Mouse (Mus musculus): ENCODE measurements around the gene Plscr5. TPM values are rescaled to one million over a fixed set of nuclear protein-coding genes. Genes with fewer than 3 reads are reported as not detected.
"Not testable (repeated sequence)": the region's sequence is repeated elsewhere in the genome, so short reads cannot be mapped to it uniquely, and the experiment has no call there.

The Plscr5 gene
- total RNA-seq (2021): not detected
- long read RNA-seq, experiment 1: 0 reads
- long read RNA-seq, experiment 2: 0 reads

DNA sequence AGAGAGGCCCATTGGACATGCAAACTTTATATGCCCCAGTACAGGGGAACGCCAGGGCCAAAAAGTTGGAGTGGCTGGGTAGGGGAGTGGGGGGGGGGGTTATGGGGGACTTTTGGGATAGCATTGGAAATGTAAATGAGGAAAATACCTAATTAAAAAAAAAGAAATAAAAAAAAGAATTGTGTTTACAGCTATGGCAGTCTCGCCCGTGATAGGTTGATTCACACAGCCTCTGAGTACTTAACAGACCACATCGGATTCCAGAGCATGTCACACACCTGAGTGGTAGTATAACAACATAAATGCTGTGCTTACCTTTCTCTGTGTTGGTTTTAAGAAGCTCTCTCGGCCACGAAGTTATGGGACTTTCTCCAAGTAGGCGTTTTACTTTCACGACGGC is at the start of gene Plscr5:
Gene Plscr5, plus strand, starts transcription at position 301 of the 400 bp plus-strand sequence.
- DNase-seq: not testable (repeated sequence)

DNA sequence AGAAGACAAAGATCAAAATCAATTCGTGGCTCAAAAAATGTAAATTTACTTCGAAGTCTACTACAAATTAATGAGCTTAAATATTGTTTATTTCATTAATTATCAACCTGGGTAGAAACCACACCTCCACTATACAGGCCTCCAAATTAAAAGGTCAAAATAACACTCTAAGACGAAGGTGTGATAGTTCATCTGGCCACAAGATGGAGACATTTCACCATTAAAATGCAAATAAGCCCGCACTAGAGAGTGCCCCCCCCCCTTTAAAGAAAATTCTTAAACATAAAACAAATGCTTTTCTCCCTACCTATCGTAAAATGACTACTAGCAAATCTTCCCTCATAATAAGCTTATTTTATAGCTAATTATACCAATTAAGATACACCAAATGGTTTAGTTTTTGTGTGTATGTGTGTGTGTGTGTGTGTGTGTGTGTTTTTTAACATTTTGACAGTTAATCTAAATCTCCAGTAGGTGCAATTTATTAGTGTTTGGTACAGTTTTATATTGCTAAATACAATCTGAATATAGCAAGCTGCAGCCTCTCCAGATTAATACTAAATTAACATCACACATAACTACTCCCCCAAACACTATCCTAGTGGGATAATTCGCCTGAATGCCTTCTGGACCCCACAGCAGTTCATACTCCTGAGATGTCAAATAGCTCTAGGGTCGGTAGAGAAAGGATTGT is 45.0 kb upstream of the Plscr5 start:
- intact Hi-C loops (cut with DNase I; ENCODE audit: low total_unique reads): loop anchor here (10.0 kb wide), 1 partner anchor 57 kb away; no protein-coding TSS in a partner anchor
- no peak for DNase-seq

More for the DNA sequence above, at the start of gene Plscr5:
- intact Hi-C loops (cut with DNase I; ENCODE audit: low total_unique reads): not testable (repeated sequence)

DNA sequence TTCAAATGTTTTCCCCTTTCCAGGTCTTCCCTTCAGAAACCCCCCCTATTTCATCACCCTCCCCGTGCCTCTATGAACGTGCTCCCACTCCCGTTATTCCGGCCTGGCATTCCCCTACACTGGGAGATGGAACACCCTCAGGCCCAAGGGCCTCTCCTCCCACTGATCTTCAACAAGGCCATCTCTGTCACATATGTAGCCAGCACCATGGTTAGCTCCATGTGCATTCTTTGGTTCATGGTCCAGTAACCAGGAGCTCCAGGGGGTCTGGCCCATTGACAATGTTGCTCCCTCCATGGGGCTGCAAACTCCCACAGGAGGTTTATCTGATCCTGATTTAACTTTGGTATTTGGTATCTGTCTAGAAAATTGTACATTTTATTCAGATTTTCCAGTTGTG is 30.5 kb upstream of the Plscr5 start:
- intact Hi-C loops (cut with DNase I; ENCODE audit: low total_unique reads): no loop called here
- DNase-seq: no peak

DNA sequence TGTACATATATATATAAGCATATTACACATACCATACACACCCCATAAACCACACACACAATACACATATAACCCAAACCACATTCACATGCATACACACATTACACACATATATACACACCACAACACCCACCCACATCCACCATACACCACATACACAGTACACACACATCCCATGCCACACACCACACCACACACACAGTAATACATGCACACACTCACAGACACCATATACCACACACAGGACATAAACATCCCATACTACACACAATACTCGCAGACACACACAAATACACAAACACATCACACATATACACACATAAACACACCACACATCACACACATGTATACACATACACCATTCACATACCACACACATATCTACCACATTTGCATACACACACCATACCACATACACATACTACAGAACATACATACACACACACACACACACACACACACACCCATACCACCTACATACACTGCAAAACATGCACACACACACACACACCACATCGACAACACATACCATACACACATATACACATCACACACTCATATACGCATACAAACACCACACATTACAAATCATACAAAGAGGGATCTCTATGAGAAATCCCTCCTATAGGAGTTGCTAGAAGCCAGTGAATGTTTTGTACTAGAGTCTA is 19.3 kb upstream of the Plscr5 start:
- intact Hi-C loops (cut with DNase I; ENCODE audit: low total_unique reads): no loop called here
- DNase-seq: no peak

DNA sequence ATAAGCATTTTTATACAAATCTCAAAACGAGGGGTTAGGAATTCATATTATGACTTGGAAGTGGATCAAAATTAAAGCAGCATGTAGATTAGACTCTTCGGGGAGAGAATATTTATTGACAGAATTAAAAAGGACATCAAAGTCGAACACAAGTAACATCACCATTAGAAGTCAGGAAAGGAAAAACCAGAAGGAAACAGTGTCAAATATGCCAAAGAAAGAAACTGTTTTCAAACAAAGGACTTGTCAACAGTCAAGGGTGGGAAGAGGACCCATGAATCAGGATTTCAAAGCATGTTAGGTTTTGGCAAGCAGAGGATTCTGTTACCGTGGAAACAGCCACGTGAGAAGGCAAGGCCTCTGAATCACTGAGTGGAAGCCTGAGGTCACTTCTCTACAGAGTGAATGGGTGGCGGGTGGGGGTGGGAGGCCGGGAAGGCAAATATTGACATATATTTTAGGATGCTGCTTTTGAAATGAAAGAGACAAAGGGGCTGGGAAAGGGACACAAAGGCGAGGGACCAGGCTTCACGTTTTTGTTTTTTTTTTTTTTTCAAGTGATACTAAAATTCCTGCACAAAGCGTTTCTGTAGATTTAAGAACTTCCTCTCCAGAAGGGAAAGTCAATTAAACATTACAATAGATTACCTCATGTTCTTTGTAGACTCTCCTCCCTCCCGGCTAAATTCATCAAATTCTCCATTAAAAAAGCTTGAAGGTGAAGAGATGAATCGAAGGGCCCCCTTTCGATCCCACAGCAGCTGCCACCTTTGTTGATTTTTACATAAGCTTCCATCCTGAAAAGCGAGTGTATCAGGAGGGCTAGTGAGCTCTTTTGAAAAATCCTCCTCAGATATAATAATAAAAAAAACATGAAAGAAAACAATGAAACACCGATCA is 18.3 kb upstream of the Plscr5 start:
- intact Hi-C loops (cut with DNase I; ENCODE audit: low total_unique reads): no loop called here
- no peak for DNase-seq

DNA sequence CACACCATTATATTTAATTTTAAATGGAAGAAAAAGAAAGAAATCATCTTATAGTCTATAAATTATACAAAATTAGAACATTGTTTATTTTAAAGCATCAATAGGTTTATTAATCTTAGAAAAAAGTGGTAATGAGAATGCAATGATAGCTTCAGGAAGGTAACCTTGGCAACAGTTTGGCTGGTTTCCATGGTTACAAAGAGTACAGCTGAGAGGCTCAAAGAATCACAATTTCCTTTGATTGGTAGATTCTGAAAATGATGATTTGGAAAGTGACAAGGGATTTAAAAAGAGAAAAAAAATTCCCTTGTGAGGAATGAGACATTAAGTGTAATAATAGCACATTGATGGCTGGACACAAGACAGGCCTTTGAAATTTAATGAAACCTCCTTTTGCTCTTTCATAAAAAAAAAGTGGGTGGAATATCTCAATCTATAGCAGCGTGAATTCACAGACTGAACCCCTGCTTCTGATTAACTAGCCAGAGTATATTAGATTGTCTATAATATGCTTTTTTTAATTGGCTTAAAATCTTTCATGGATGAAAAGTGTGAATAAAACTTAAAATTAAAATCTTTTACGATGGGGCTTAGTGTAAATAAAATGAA is 13.8 kb upstream of the Plscr5 start:
- intact Hi-C loops (cut with DNase I; ENCODE audit: low total_unique reads): no loop called here
- DNase-seq: no peak

DNA sequence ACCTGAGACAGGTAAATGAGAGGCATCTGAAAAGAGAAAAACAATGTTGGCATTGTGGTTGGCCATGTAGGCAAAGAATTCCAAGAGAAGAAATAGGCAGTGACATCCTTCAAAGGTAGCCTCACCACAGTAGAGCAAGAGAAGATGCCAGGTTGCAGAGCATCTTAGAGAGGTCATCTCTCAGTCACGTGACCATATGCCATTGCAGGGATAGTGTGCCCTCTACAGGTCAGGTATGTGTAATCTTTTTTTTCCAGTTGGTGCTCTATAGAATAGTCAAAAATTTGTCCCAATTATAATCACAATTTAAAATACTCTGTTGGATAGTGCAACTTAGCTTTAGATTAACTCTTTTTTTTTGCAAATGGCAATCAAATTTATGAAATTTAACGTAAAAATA is 1.4 kb upstream of the Plscr5 start:
- no peak for DNase-seq
- intact Hi-C loops (cut with DNase I; ENCODE audit: low total_unique reads): no loop called here

DNA sequence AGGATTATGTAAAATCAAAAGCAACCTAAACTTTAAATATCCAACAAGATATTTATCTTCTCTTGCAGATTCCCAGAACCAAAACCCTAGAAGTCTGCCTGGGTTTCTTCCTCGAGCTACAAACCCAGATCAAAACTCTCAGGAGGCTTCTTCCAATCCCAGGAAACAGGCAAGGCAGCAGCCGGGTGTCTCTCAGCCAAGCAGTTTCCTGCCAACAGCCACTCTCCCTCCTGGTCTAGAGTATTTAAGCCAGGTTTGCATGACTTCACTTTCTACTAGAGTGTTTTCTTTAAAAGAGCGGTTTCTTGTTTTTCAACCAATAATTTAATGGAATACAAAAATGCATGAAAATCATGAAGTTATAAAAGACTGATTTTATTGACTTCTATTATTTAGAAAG is 5.7 kb downstream of the Plscr5 start:
- intact Hi-C loops (cut with DNase I; ENCODE audit: low total_unique reads): no loop called here
- no peak for DNase-seq

DNA sequence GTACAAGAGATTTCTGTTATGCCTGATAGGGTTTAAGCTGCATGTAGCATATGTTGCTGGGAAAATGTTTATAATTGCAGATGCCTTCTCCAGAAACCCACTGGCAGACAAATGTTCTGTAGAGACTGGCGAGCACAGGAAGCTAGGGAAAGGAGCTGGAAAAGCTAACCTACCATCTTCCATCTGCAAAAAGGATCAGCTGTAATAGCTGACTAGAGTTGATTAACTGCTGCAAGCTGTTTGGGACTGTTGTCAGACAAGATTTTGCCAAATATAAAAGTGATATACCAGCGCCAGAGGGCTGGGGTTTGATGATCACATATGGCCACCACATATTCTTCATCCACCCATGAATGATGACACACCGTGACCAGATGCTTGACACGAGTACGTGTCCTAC is 6.8 kb downstream of the Plscr5 start:
- intact Hi-C loops (cut with DNase I; ENCODE audit: low total_unique reads): no loop called here

DNA sequence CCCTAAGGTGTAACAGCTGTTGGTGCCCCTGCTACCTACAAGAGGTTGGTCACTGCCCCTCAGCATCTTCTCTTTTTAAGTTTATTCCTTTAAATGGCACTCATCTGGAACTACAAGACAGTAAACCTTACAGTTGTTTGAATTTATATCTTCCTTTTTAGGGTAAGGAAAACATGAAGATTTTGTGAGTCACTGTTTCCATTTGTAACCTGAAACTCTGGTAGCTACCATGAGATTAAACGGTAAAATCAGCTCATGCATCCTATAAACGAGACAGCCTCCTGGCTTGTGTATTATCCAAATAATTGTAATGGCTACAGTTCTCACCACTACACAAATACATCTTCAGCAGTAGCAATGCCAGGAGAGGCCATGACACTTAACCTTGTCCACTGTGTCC is 11.7 kb downstream of the Plscr5 start:
- intact Hi-C loops (cut with DNase I; ENCODE audit: low total_unique reads): loop anchor here (10.0 kb wide), 1 partner anchor 60 kb away; no protein-coding TSS in a partner anchor

More for the DNA sequence above, 6.8 kb downstream of the Plscr5 start:
- no peak for DNase-seq

DNA sequence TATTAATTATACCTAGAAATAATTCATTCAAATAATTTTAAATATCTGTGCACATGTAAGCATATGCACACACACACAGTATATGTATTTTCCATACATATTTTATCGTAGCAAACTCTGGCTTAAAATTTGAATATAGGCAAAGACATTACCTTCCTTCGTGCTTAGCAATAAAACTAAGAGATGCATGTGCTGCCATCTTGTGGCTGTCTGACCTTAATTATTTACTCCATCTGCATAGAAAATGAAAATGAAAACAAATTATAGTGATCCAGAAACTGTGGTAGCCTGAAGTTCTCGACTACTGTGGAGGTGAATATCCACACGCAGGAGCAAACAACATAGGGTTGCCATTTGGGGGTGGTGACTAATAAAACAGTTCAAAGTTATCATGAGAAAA is 14.6 kb downstream of the Plscr5 start:
- intact Hi-C loops (cut with DNase I; ENCODE audit: low total_unique reads): loop anchor here (10.0 kb wide), 1 partner anchor 63 kb away; no protein-coding TSS in a partner anchor

More for the DNA sequence above, 11.7 kb downstream of the Plscr5 start:
- no peak for DNase-seq

DNA sequence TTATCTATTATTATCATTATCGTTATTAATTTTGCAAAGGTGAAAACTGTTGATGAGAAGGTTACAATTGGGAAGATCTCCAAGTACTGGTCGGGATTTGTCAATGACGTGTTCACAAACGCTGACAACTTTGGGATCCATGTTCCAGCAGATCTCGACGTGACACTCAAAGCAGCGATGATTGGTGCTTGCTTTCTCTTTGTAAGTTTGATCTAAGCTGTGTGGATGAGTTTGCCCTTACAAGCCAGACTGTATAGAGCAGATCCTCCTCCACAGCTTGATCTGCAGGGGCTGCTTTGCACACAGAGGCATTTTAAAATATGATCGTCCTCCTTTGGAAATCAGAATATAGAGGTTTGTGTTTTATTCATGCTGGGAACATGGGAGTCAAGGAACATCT is 15.0 kb downstream of the Plscr5 start:
- intact Hi-C loops (cut with DNase I; ENCODE audit: low total_unique reads): loop anchor here (10.0 kb wide), 1 partner anchor 63 kb away; no protein-coding TSS in a partner anchor
- no peak for DNase-seq

More for the DNA sequence above, 14.6 kb downstream of the Plscr5 start:
- peak; percentile 24 for DNase-seq

DNA sequence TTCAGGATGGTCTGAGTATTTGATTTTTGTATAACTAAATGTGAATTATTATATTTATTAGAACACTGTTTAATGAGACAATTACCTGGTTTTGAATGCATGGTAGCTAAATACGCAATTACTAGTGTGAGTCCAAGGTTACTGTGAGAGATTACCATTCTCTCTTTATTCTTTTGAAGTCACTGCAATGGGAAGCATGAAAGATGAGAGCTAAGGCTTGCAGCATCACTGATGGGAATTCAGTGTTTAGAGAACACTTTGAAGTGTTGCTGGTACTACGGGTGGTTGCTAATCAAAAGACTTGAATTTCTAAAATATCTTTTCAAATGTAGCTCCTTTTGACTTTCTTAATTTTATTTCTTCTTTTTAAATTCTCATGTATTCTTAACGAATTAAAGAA is 17.1 kb downstream of the Plscr5 start:
- no peak for DNase-seq
- intact Hi-C loops (cut with DNase I; ENCODE audit: low total_unique reads): loop anchor here (10.0 kb wide), 1 partner anchor 65 kb away; no protein-coding TSS in a partner anchor

DNA sequence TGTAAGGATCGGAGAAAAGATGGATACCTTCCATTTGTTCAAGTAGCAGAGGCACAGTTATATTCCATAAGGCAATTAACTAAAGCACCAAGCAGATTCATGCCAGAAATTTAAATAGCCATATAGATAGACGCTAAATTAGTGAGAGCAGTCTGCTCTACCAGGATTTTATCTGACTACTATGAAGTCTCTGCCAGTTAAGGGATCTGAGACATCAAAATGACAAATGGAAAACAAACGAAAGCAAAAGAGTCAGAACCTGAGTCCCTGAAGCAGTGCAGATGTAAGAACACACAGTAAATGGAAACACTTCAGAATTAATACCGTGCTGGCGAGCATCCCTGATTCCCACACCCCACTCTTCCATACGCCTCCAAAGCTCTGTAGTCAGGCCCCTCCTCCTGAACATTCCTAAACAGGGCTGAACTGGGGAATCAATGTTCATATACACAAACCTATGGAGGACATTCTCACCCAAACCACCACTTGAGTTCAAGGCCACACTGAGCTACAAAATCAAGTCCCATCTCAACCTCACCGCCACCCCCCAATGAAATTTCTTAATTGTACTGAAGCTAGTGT is 17.7 kb downstream of the Plscr5 start:
- DNase-seq: no peak
- intact Hi-C loops (cut with DNase I; ENCODE audit: low total_unique reads): no loop called here

DNA sequence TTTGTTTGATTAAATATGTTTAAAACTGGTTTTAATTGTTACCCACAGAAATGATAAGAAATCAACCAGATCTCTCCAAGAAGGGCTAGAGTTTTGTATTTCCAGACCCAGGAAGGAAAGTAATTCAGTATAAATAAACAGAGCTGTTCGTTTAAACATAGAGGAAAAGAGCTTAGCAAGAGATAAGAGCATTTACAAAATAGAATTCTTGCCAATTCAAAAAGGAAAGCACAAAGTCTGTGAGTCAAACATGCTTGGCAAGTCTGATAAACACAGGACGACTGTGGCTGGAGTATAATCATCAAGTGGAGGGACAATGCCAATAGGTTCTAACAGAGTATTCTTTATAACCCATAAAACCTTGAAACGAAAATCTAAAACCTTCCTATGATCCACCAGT is 18.3 kb downstream of the Plscr5 start:
- intact Hi-C loops (cut with DNase I; ENCODE audit: low total_unique reads): no loop called here
- DNase-seq: no peak

DNA sequence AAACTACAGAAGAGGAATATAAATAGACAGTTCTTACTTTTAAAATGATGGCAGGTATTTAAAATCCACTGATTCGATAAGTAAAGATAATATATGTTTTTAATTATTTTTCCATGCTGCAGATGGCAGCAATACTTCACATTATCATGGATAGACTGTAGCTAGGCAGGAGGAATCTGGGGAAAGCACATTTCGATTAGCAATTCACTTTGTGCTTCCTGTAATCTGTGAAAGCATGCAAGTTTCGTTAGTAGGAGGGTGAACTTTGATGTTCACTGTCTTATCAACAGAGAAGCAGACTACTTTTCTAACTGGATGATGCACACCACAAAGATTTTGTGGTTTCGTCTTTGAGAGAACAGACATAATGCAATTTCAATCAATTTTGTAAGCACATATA is 24.7 kb downstream of the Plscr5 start:
- DNase-seq: no peak
- intact Hi-C loops (cut with DNase I; ENCODE audit: low total_unique reads): no loop called here

DNA sequence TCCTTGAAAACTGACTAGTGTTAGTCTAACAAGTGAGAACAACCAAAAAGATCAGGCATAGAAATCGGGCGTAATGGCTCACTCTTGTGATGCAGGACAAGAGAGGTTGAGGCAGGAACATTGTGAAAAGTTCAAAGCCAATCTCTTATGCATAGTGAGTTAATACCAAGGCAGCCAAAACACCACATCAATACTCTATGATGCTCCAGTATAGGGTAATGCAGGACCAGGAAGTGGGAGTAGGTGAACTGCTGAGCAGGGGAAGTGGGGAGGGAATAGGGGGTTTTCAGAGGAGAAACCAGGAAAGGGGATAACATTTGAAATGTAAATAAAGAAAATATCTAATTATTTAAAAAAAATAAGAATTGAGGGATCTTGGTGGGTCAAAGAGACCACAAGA is 25.2 kb downstream of the Plscr5 start:
- intact Hi-C loops (cut with DNase I; ENCODE audit: low total_unique reads): no loop called here
- DNase-seq: no peak

DNA sequence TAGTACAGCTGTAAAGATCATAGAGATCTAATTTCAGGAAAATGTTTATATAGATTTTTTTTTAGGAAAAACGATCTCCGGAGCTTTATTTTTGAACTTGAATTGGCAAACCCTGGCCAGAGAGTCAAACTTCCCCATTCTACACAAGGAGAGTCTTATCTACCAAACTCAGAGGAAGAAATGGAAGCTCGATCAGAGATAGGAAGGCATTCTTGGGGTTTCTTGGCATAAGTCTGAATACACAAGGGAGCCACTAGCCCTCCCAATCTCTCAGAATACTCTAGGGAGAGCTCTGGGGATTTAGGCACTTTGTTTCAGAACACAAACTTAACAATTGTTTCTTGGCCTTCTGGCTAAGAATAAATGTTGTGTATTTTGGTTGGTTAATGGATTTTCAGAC is 27.4 kb downstream of the Plscr5 start:
- intact Hi-C loops (cut with DNase I; ENCODE audit: low total_unique reads): no loop called here
- no peak for DNase-seq

DNA sequence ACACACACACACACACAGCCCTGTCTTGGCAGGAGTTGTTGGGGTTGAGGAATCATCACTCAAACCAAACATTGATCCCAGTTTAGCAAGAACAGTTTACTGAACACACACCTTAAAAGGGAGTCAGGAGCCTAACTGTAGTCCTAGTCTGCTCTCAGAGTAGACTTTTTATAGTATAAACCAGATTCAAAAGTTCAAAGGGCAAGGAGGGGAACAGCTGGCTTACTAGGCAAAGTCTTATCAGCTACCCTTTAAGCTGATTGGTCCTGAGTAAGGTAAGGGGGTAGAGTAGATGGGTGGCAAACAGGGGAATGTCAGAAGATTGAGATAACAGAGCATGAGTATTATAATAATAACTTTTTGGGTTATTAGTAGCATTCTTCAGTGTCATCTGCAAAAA is 28.7 kb downstream of the Plscr5 start:
- no peak for DNase-seq
- intact Hi-C loops (cut with DNase I; ENCODE audit: low total_unique reads): no loop called here
